Mouse (Mus musculus) intestine, postnatal 0 days (tissue): ENCODE results near the gene Pkd1. TPM values are rescaled to one million over a fixed set of nuclear protein-coding genes. Genes with fewer than 3 reads are reported as not detected.

Experiments used
- ATAC-seq: fragments of 200-750 bp; cut with Nextera tagmentation; 2 replicates; pipeline ENCODE4 v1.8.0; 2017; ENCODE audit warnings: mild to moderate bottlenecking, moderate TSS enrichment, moderate library complexity
- H3K27ac ChIP-seq: fragments of 300-500 bp; sonication (generic); 2 replicates; pipeline ENCODE4 v1.5.1; 2014; ENCODE audit warnings: mild to moderate bottlenecking, low read depth, low read length, moderate library complexity
- H3K27me3 ChIP-seq: fragments of 300-500 bp; sonication (generic); replicated peaks from 2 replicates; pipeline ENCODE4 v1.6.1; 2014; ENCODE audit warnings: low read length, mixed read lengths; ENCODE audit not compliant: control insufficient read depth, insufficient read depth
- H3K36me3 ChIP-seq: fragments of 300-500 bp; sonication (generic); 2 replicates; pipeline ENCODE4 v1.6.1; 2014; ENCODE audit warnings: mild to moderate bottlenecking, moderate library complexity; ENCODE audit not compliant: control insufficient read depth, insufficient read depth
- H3K4me1 ChIP-seq: fragments of 300-500 bp; sonication (generic); replicated peaks from 2 replicates; pipeline ENCODE4 v1.6.1; 2014; ENCODE audit warnings: antibody characterized with exemption, low read length, mixed read lengths; ENCODE audit not compliant: control insufficient read depth, insufficient read depth
- H3K4me2 ChIP-seq: fragments of 300-500 bp; sonication (generic); replicated peaks from 2 replicates; pipeline ENCODE4 v1.6.1; 2014; ENCODE audit warnings: low read depth, mild to moderate bottlenecking, moderate library complexity
- H3K4me3 ChIP-seq: fragments of 300-500 bp; sonication (generic); 2 replicates; pipeline ENCODE4 v1.5.1; 2014; ENCODE audit warnings: low read depth, low read length
- H3K9ac ChIP-seq: fragments of 300-500 bp; sonication (generic); 2 replicates; pipeline ENCODE4 v1.6.1; 2014; ENCODE audit warnings: mild to moderate bottlenecking, low read depth, low read length
- H3K9me3 ChIP-seq: fragments of 300-500 bp; sonication (generic); 2 replicates; pipeline ENCODE4 v1.6.1; 2016; ENCODE audit warnings: mixed run types; ENCODE audit not compliant: control insufficient read depth
- CTCF ChIP-seq: sonication (generic); IDR thresholded peaks from 2 replicates; pipeline ENCODE4 v1.5.1; 2016; ENCODE audit warnings: low read depth, mild to moderate bottlenecking, control low read depth, antibody characterized with exemption, moderate library complexity
- WGBS: fragments of 180-500 bp; shearing (Covaris S2); extraction: QIAGEN DNeasy Blood & Tissue Kit; methylation state at CpG from one replicate; pipeline ENCODE4 v1.1.7; 2014; 5-methylcytosine and 5-hydroxymethylcytosine counted together
- polyA plus RNA-seq: library from polyadenylated mRNA; unstranded; fragments of >200 nt; fragmentation: Nextera tagmentation; extraction: Ambion mirVana; gene quantifications from 2 replicates; pipeline ENCODE4 v1.2.1, GENCODE M21; 2015

The Pkd1 gene
- polyA plus RNA-seq, 1 experiment from 2014 or later = 5.4 TPM

GRCm38 (mm10) chr17:24583599-24584460 is 34.2 kb downstream of the Pkd1 start:
- WGBS = 75% methylated on average over 5 of the region's 5 CpGs
- no peak for TF ChIP-seq CTCF
- ATAC-seq = no peak
- Histone ChIP-seq H3K36me3 (peaks cover 73% of the 10 kb centered on the region), H3K4me1 (no peaks in the 10 kb centered on the region), H3K4me3 (no peak overlapping the region), H3K27ac (no peak overlapping the region), H3K27me3 (no peaks in the 10 kb centered on the region), H3K9ac (no peak overlapping the region), H3K4me2 (no peak overlapping the region), H3K9me3 (no peaks in the 10 kb centered on the region)

GRCm38 (mm10) chr17:24584520-24584919 is 34.9 kb downstream of the Pkd1 start:
- Histone ChIP-seq H3K4me3 (no peak overlapping the region), H3K27ac (no peak overlapping the region), H3K4me2 (no peak overlapping the region), H3K4me1 (no peaks in the 10 kb centered on the region), H3K27me3 (no peaks in the 10 kb centered on the region), H3K36me3 (peaks cover 71% of the 10 kb centered on the region), H3K9me3 (no peaks in the 10 kb centered on the region), H3K9ac (no peak overlapping the region)
- no peak for ATAC-seq
- TF ChIP-seq CTCF = no peak
- 71% methylated on average over 3 of the region's 3 CpGs for WGBS

- Histone ChIP-seq H3K27me3 (no peaks in the 10 kb centered on the region), H3K4me3 (no peak overlapping the region), H3K9ac (no peak overlapping the region), H3K9me3 (no peaks in the 10 kb centered on the region), H3K36me3 (peaks cover 66% of the 10 kb centered on the region), H3K4me2 (no peak overlapping the region), H3K27ac (no peak overlapping the region), H3K4me1 (no peaks in the 10 kb centered on the region)
- 88% methylated on average over 4 of the region's 4 CpGs for WGBS
- ATAC-seq = no peak
- no peak for TF ChIP-seq CTCF
These were observed 36.9 kb downstream of the Pkd1 start for GRCm38 (mm10) chr17:24586532-24586931.

GRCm38 (mm10) chr17:24590943-24591342 is 41.3 kb downstream of the Pkd1 start:
- Histone ChIP-seq H3K9me3 (no peaks in the 10 kb centered on the region), H3K4me3 (no peak overlapping the region), H3K9ac (no peak overlapping the region), H3K27ac (no peak overlapping the region), H3K4me2 (no peak overlapping the region), H3K4me1 (no peaks in the 10 kb centered on the region), H3K36me3 (peaks cover 77% of the 10 kb centered on the region), H3K27me3 (no peaks in the 10 kb centered on the region)
- no peak for ATAC-seq
- TF ChIP-seq CTCF = no peak
- 86% methylated on average over 3 of the region's 3 CpGs for WGBS

- Histone ChIP-seq H3K4me3 (no peak overlapping the region), H3K27ac (no peak overlapping the region), H3K9ac (no peak overlapping the region), H3K9me3 (no peaks in the 10 kb centered on the region), H3K27me3 (no peaks in the 10 kb centered on the region), H3K4me2 (no peak overlapping the region), H3K4me1 (no peaks in the 10 kb centered on the region), H3K36me3 (peaks cover 79% of the 10 kb centered on the region)
- no peak for ATAC-seq
- WGBS = 93% methylated on average over 5 of the region's 5 CpGs
- TF ChIP-seq CTCF = no peak
These were observed 42.1 kb downstream of the Pkd1 start for GRCm38 (mm10) chr17:24591695-24592094.

GRCm38 (mm10) chr17:24593248-24593647 is 43.6 kb downstream of the Pkd1 start:
- peaks cover 81% of the 10 kb centered on the region for H3K36me3 ChIP-seq
- H3K27ac ChIP-seq = no peak overlapping the region
- TF ChIP-seq CTCF = no peak
- no peaks in the 10 kb centered on the region for H3K4me1 ChIP-seq
- H3K4me2 ChIP-seq = no peak overlapping the region
- H3K27me3 ChIP-seq = no peaks in the 10 kb centered on the region
- H3K4me3 ChIP-seq = no peak overlapping the region
- H3K9me3 ChIP-seq = no peaks in the 10 kb centered on the region
- no peak overlapping the region for H3K9ac ChIP-seq
- no peak for ATAC-seq
- whole genome bisulfite sequencing = 81% methylated on average over 5 of the region's 5 CpGs
